Mouse (Mus musculus): Measurements from ENCODE around the gene Spata6. TPM values are rescaled to one million over a fixed set of nuclear protein-coding genes. Genes with fewer than 3 reads are reported as not detected.

Spata6 gene
- polyA plus RNA-seq, 1 experiment from 2014 or later = 26.2 TPM

DNA sequence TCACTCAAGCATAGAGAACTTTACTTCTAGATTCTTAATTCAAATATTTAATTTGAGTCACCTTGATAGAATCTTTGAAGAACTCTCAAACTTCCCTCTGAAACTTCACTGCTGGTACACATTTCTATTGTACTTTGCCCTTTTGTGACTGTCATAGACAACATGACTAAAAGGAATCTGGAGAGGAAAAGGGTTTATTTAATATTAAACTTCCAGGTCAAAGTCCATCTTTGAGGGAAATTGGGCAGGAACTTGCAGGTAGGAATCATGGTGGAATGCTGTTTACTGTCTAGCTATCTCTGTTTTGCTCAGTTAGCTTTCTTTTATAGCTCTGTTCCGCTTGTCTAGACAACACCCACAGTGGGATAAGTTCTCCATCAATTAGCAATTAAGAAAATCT is 17.8 kb downstream of the Spata6 start:
- 89% methylated on average over 1 of the region's 1 CpGs for WGBS
- ATAC-seq (ENCODE audit: low read depth) = no peak
- H3K36me3 ChIP-seq (ENCODE audit: control insufficient read depth, insufficient read depth, low read length) = no peaks in the 10 kb centered on the region

DNA sequence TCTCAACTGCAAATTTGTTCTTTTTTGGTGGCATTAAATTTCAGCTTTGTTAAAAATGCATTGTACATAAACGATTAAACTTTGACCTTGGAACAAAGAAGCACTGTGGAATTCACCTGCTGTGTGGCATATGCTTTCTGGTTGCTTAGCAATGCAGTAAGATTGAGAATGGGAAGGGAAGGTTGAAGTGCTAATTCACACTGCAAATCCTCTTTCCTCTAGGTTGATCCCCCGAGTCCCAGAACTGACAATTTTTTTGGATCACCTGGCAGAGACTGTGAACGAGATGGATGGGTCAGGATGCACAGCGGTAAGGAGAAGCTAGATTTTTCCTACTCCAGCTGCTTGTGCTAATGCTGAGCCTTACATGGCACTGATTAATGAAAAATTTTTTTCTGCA is 60.7 kb downstream of the Spata6 start:
- no peak overlapping the region for H3K27ac ChIP-seq (replicated peaks; ENCODE audit: low read depth, low read length)
- H3K9me3 ChIP-seq (ENCODE audit: control insufficient read depth, low read length) = no peaks in the 10 kb centered on the region
- DNase-seq (ENCODE audit: low spot score) (no peak), ATAC-seq (ENCODE audit: low read depth) (no peak; the same call in 1 of the 2 replicates)
- H3K36me3 ChIP-seq (ENCODE audit: control insufficient read depth, insufficient read depth, low read length) = no peaks in the 10 kb centered on the region
- no peaks in the 10 kb centered on the region for H3K4me1 ChIP-seq (ENCODE audit: control insufficient read depth, insufficient read depth, low read length)
- H3K9ac ChIP-seq (ENCODE audit: low read depth, low read length) = no peak overlapping the region
- H3K4me2 ChIP-seq (ENCODE audit: low read depth, low read length) = no peak overlapping the region
- H3K27me3 ChIP-seq (replicated peaks; ENCODE audit: control insufficient read depth, insufficient read depth, low read length) = no peaks in the 10 kb centered on the region
- WGBS = 54% methylated on average over 4 of the region's 4 CpGs
- no peak overlapping the region for H3K4me3 ChIP-seq (ENCODE audit: low read depth, low read length)

More for the DNA sequence above, 17.8 kb downstream of the Spata6 start:
- DNase-seq (ENCODE audit: low spot score) = no peak
- no peak overlapping the region for H3K27ac ChIP-seq (replicated peaks; ENCODE audit: low read depth, low read length)
- H3K9ac ChIP-seq (ENCODE audit: low read depth, low read length) = no peak overlapping the region
- no peak overlapping the region for H3K4me3 ChIP-seq (ENCODE audit: low read depth, low read length)
- H3K4me2 ChIP-seq (ENCODE audit: low read depth, low read length) = no peak overlapping the region
- no peaks in the 10 kb centered on the region for H3K27me3 ChIP-seq (replicated peaks; ENCODE audit: control insufficient read depth, insufficient read depth, low read length)
- no peaks in the 10 kb centered on the region for H3K4me1 ChIP-seq (ENCODE audit: control insufficient read depth, insufficient read depth, low read length)
- no peaks in the 10 kb centered on the region for H3K9me3 ChIP-seq (ENCODE audit: control insufficient read depth, low read length)

DNA sequence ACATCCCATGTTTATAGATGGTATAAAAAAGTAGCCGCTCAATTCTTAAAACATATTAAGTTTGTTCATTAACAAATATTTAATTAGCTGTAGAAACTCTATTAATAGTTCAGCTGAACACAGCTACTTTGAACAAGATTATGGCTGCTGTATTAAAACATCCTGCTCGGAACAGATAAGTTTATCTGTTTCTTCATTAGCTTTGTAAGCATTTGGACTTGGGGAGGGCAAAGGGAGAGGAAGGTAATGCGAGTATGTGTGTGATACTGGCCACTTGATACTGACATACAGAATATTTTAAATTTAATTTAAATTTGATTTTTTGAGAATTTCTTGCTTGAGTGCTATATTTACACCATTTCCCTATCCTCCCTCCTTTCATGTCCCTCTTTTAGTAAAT is 80.1 kb downstream of the Spata6 start:
- Histone ChIP-seq H3K4me1 (ENCODE audit: control insufficient read depth, insufficient read depth, low read length) (no peaks in the 10 kb centered on the region), H3K9me3 (ENCODE audit: control insufficient read depth, low read length) (no peaks in the 10 kb centered on the region), H3K4me2 (ENCODE audit: low read depth, low read length) (no peak overlapping the region), H3K4me3 (ENCODE audit: low read depth, low read length) (no peak overlapping the region), H3K27ac (replicated peaks; ENCODE audit: low read depth, low read length) (no peak overlapping the region), H3K36me3 (ENCODE audit: control insufficient read depth, insufficient read depth, low read length) (no peaks in the 10 kb centered on the region), H3K27me3 (replicated peaks; ENCODE audit: control insufficient read depth, insufficient read depth, low read length) (no peaks in the 10 kb centered on the region), H3K9ac (ENCODE audit: low read depth, low read length) (no peak overlapping the region)
- 96% methylated on average over 3 of the region's 3 CpGs for WGBS
- no peak for ATAC-seq (ENCODE audit: low read depth)
- DNase-seq (ENCODE audit: low spot score) = no peak

DNA sequence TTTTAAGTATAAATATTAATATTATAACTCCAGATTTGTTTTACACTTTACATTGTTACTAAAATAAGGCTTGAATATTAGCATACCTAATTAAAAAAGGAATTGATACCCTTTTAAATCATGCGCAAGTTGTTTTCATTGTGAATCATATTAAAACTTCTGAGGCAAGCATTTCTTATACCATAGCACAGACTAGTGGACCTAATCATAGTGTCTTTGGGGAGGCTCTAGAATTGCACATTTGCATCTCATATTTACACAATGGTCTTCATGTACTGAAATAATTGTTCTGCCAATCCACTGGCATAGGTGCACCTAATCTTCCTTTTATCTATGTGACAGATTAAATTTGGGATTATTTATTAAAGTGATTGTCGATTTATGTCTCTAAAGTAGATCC is 83.4 kb downstream of the Spata6 start:
- ATAC-seq (ENCODE audit: low read depth) (no peak), DNase-seq (ENCODE audit: low spot score) (no peak)
- no peak overlapping the region for H3K9ac ChIP-seq (ENCODE audit: low read depth, low read length)
- 85% methylated on average over 2 of the region's 2 CpGs for WGBS
- H3K27me3 ChIP-seq (replicated peaks; ENCODE audit: control insufficient read depth, insufficient read depth, low read length) = no peaks in the 10 kb centered on the region
- no peaks in the 10 kb centered on the region for H3K4me1 ChIP-seq (ENCODE audit: control insufficient read depth, insufficient read depth, low read length)
- no peaks in the 10 kb centered on the region for H3K36me3 ChIP-seq (ENCODE audit: control insufficient read depth, insufficient read depth, low read length)
- H3K27ac ChIP-seq (replicated peaks; ENCODE audit: low read depth, low read length) = no peak overlapping the region
- no peak overlapping the region for H3K4me3 ChIP-seq (ENCODE audit: low read depth, low read length)
- H3K4me2 ChIP-seq (ENCODE audit: low read depth, low read length) = no peak overlapping the region
- no peaks in the 10 kb centered on the region for H3K9me3 ChIP-seq (ENCODE audit: control insufficient read depth, low read length)

DNA sequence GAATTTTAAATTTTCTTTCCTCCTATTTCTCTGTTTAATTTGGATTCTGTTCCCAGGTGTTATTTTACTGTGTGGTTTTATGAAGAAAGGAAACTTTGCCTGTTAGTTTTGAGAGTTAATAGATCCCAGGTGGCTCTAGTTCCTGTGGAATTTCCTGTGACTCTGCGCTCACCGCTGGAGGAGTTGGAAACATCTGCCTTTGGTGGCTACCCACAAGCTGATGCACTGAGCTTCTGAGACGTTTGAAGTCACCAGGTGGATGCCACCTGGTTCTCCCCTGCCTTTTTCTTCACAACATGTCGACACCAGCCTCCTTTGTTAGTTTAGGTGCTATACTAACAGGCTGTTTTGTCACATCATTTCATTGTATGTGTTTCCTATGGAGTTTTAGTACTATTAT is 97.7 kb downstream of the Spata6 start:
- ATAC-seq (ENCODE audit: low read depth) (peak; percentile 57; the same call in 1 of the 2 replicates), DNase-seq (ENCODE audit: low spot score) (peak; percentile 54)
- Histone ChIP-seq H3K9ac (ENCODE audit: low read depth, low read length) (no peak overlapping the region), H3K4me2 (ENCODE audit: low read depth, low read length) (no peak overlapping the region), H3K4me3 (ENCODE audit: low read depth, low read length) (no peak overlapping the region), H3K27me3 (replicated peaks; ENCODE audit: control insufficient read depth, insufficient read depth, low read length) (no peaks in the 10 kb centered on the region), H3K9me3 (ENCODE audit: control insufficient read depth, low read length) (no peaks in the 10 kb centered on the region), H3K27ac (replicated peaks; ENCODE audit: low read depth, low read length) (no peak overlapping the region), H3K4me1 (ENCODE audit: control insufficient read depth, insufficient read depth, low read length) (peaks cover 4% of the 10 kb centered on the region), H3K36me3 (ENCODE audit: control insufficient read depth, insufficient read depth, low read length) (no peaks in the 10 kb centered on the region)
- 13% methylated on average over 4 of the region's 4 CpGs for WGBS

DNA sequence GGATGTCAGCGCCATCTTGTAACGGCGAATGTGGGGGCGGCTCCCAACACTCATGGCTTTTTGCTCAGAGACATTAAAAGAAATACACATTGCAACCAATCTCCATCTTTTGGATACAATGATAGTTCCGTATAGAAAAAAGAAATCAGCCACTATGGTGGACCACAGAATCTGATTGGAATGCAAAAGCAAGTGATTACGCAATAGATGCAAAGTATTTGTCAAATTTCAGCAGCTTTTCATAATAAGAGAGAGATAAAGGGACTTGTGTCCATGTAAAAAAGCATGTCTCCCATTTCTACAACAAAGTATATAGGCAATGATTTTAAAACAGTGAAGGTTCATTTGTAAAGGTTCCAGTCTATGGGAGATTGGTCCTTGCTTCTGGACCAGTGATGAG is 119.1 kb downstream of the Spata6 start:
- ATAC-seq (ENCODE audit: low read depth) (no peak), DNase-seq (ENCODE audit: low spot score) (no peak)
- H3K27me3 ChIP-seq (replicated peaks; ENCODE audit: control insufficient read depth, insufficient read depth, low read length) = no peaks in the 10 kb centered on the region
- no peaks in the 10 kb centered on the region for H3K9me3 ChIP-seq (ENCODE audit: control insufficient read depth, low read length)
- WGBS = 96% methylated on average over 6 of the region's 6 CpGs
- no peak overlapping the region for H3K4me2 ChIP-seq (ENCODE audit: low read depth, low read length)
- H3K4me1 ChIP-seq (ENCODE audit: control insufficient read depth, insufficient read depth, low read length) = no peaks in the 10 kb centered on the region
- no peak overlapping the region for H3K9ac ChIP-seq (ENCODE audit: low read depth, low read length)
- H3K27ac ChIP-seq (replicated peaks; ENCODE audit: low read depth, low read length) = no peak overlapping the region
- H3K4me3 ChIP-seq (ENCODE audit: low read depth, low read length) = no peak overlapping the region
- no peaks in the 10 kb centered on the region for H3K36me3 ChIP-seq (ENCODE audit: control insufficient read depth, insufficient read depth, low read length)

DNA sequence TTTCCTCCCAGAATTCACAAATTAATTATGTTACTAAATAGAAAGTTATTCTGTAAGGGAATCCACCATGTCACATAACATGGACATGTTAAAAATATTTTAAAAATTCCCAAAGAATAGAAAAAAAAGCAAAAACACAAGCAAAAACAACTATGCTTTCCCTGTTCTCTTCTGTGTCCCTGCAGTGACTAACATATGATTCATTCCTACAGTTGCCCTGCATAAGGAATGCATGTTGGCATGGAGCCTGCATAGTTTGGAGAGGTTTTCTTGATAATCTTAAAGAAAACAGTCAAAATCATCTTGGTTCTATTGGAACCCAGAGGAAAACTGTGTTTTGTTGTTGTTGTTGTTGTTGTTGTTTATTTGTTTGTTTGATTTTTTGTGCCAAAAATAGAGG is 132.8 kb downstream of the Spata6 start:
- Histone ChIP-seq H3K36me3 (ENCODE audit: control insufficient read depth, insufficient read depth, low read length) (no peaks in the 10 kb centered on the region), H3K4me3 (ENCODE audit: low read depth, low read length) (no peak overlapping the region), H3K4me2 (ENCODE audit: low read depth, low read length) (no peak overlapping the region), H3K27me3 (replicated peaks; ENCODE audit: control insufficient read depth, insufficient read depth, low read length) (no peaks in the 10 kb centered on the region), H3K9me3 (ENCODE audit: control insufficient read depth, low read length) (no peaks in the 10 kb centered on the region), H3K27ac (replicated peaks; ENCODE audit: low read depth, low read length) (no peak overlapping the region), H3K9ac (ENCODE audit: low read depth, low read length) (no peak overlapping the region), H3K4me1 (ENCODE audit: control insufficient read depth, insufficient read depth, low read length) (no peaks in the 10 kb centered on the region)
- no peak for ATAC-seq (ENCODE audit: low read depth)
- DNase-seq (ENCODE audit: low spot score) = no peak

DNA sequence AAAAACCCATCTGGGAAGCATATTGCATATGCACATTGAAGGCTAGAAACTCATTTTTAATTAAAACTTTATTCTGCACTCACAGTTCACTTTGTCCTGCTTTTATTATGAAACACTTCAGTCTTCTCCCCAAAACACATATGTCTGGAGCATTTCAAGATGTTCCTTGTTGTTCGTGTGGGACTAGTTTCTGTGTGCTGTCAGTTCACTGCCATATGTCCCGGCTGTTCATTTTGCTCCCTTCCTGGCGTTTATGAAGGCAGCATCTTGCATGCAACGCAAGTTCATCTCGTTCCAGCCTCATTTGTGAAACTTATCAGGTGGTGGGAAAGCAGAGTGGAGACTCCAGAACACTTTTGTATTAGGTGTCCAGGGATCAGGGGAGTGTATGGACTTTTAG is 146.9 kb downstream of the Spata6 start:
- Histone ChIP-seq H3K9me3 (ENCODE audit: control insufficient read depth, low read length) (no peaks in the 10 kb centered on the region), H3K4me3 (ENCODE audit: low read depth, low read length) (no peak overlapping the region), H3K27me3 (replicated peaks; ENCODE audit: control insufficient read depth, insufficient read depth, low read length) (no peaks in the 10 kb centered on the region), H3K4me2 (ENCODE audit: low read depth, low read length) (no peak overlapping the region), H3K27ac (replicated peaks; ENCODE audit: low read depth, low read length) (no peak overlapping the region), H3K9ac (ENCODE audit: low read depth, low read length) (no peak overlapping the region), H3K4me1 (ENCODE audit: control insufficient read depth, insufficient read depth, low read length) (no peaks in the 10 kb centered on the region), H3K36me3 (ENCODE audit: control insufficient read depth, insufficient read depth, low read length) (no peaks in the 10 kb centered on the region)
- no peak for DNase-seq (ENCODE audit: low spot score)
- ATAC-seq (ENCODE audit: low read depth) = no peak
- WGBS = 75% methylated on average over 5 of the region's 5 CpGs

DNA sequence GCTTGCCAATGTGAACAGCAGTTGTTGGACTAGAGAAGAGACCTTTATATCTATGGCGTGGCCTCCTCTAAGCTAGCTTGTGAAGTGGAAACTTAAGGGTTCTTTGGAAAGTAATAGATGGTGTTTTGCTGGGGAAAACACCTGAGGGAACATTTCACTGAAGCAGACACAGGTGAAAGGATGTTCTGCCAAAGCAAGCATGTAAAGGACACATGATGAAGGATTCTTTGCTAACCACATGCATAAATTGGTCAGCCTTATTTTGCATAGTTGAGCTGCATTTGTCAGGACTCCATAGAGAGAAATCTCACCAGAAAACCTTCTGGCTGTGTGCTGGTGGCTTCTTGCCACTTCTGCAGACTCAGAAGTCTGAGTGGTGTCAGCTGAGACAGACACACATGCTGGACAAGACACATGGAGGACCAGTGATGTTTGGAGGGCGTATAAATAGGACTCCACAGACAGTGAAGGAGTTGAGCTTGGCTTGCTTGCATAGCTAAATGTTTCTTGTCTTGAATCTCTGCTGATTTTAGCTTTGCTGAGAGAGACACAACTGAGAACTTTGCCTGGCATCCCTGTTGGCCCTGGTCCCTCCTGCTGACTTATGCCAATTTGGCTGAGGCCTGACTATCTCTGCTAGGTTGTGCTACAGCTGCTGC is 148.1 kb downstream of the Spata6 start:
- Histone ChIP-seq H3K27ac (replicated peaks; ENCODE audit: low read depth, low read length) (no peak overlapping the region), H3K27me3 (replicated peaks; ENCODE audit: control insufficient read depth, insufficient read depth, low read length) (no peaks in the 10 kb centered on the region), H3K9me3 (ENCODE audit: control insufficient read depth, low read length) (no peaks in the 10 kb centered on the region), H3K36me3 (ENCODE audit: control insufficient read depth, insufficient read depth, low read length) (no peaks in the 10 kb centered on the region), H3K4me1 (ENCODE audit: control insufficient read depth, insufficient read depth, low read length) (no peaks in the 10 kb centered on the region), H3K4me3 (ENCODE audit: low read depth, low read length) (no peak overlapping the region), H3K9ac (ENCODE audit: low read depth, low read length) (no peak overlapping the region), H3K4me2 (ENCODE audit: low read depth, low read length) (no peak overlapping the region)
- ATAC-seq (ENCODE audit: low read depth) (no peak), DNase-seq (ENCODE audit: low spot score) (no peak)
- 85% methylated on average over 2 of the region's 2 CpGs for WGBS
